Mouse (Mus musculus) embryonic facial prominence, embryonic 12.5 days (tissue): Measurements from ENCODE around the gene Wbp1. TPM values are rescaled to one million over a fixed set of nuclear protein-coding genes. Genes with fewer than 3 reads are reported as not detected.

Experiments
- ATAC-seq: fragments of 200-750 bp; cut with Nextera tagmentation; 2 replicates; pipeline ENCODE4 v1.8.0; 2017; ENCODE audit not compliant: insufficient number of reproducible peaks, insufficient read depth, low FRiP score, low TSS enrichment
- H3K27ac ChIP-seq: fragments of 300-500 bp; sonication (generic); 2 replicates; pipeline ENCODE4 v1.5.1; 2016; ENCODE audit warnings: mild to moderate bottlenecking
- H3K27me3 ChIP-seq: fragments of 300-500 bp; sonication (generic); 2 replicates; pipeline ENCODE4 v1.6.1; 2016; ENCODE audit warnings: mild to moderate bottlenecking, moderate library complexity
- H3K36me3 ChIP-seq: fragments of 300-500 bp; sonication (generic); 2 replicates; pipeline ENCODE4 v1.6.1; 2016; ENCODE audit warnings: mild to moderate bottlenecking
- H3K4me1 ChIP-seq: fragments of 300-500 bp; sonication (generic); 2 replicates; pipeline ENCODE4 v1.6.1; 2016
- H3K4me2 ChIP-seq: fragments of 300-500 bp; sonication (generic); replicated peaks from 2 replicates; pipeline ENCODE4 v1.6.1; 2016; ENCODE audit warnings: mild to moderate bottlenecking, moderate library complexity
- H3K4me3 ChIP-seq: fragments of 300-500 bp; sonication (generic); 2 replicates; pipeline ENCODE4 v1.5.1; 2016; ENCODE audit warnings: mild to moderate bottlenecking
- H3K9ac ChIP-seq: fragments of 300-500 bp; sonication (generic); 2 replicates; pipeline ENCODE4 v1.6.1; 2016; ENCODE audit warnings: mild to moderate bottlenecking, moderate library complexity
- H3K9me3 ChIP-seq: fragments of 300-500 bp; sonication (generic); 2 replicates; pipeline ENCODE4 v1.6.1; 2016; ENCODE audit warnings: mild to moderate bottlenecking, moderate library complexity
- WGBS: fragments of 180-500 bp; shearing (Covaris S2); methylation state at CpG from one replicate; pipeline ENCODE4 v1.1.7; 2016; 5-methylcytosine and 5-hydroxymethylcytosine counted together
- polyA plus RNA-seq: library from polyadenylated mRNA; unstranded; fragments of >200 nt; fragmentation: Nextera tagmentation; extraction: Ambion mirVana; gene quantifications from 2 replicates; pipeline ENCODE4 v1.2.1, GENCODE M21; 2016

Gene Wbp1
- polyA plus RNA-seq, 1 experiment from 2014 or later, result 193 TPM

- H3K4me3 ChIP-seq, result peak overlapping the region; percentile 66
- peak overlapping the region; percentile 92; the same call in 1 of the 2 replicates for H3K9ac ChIP-seq
- peaks cover 19% of the 10 kb centered on the region for H3K36me3 ChIP-seq
- 69% methylated on average over 5 of the region's 5 CpGs for WGBS
- H3K27ac ChIP-seq, result peak overlapping the region; percentile 100; the same call in 1 of the 2 replicates
- no peak for ATAC-seq
- no peaks in the 10 kb centered on the region for H3K9me3 ChIP-seq
- H3K4me2 ChIP-seq, result peak overlapping the region; percentile 85
- H3K27me3 ChIP-seq, result no peaks in the 10 kb centered on the region
- peaks cover 36% of the 10 kb centered on the region for H3K4me1 ChIP-seq
Observed at GRCm38 (mm10) chr6:83122961-83123360, 1.6 kb upstream of the Wbp1 start.

GRCm38 (mm10) chr6:83121863-83122710 lies 728 bp upstream of the Wbp1 start:
- Histone ChIP-seq H3K4me1 (peaks cover 36% of the 10 kb centered on the region), H3K9me3 (no peaks in the 10 kb centered on the region), H3K4me2 (peak overlapping the region; percentile 85), H3K9ac (peak overlapping the region; percentile 92), H3K27me3 (no peaks in the 10 kb centered on the region), H3K27ac (peak overlapping the region; percentile 100), H3K4me3 (peak overlapping the region; percentile 66), H3K36me3 (peaks cover 28% of the 10 kb centered on the region)
- no peak for ATAC-seq
- WGBS, result under 1% methylated on average over 52 of the region's 52 CpGs

GRCm38 (mm10) chr6:83119734-83120051 lies 1.7 kb downstream of the Wbp1 start:
- 75% methylated on average over 7 of the region's 7 CpGs for WGBS

GRCm38 (mm10) chr6:83118825-83119733 lies 2.3 kb downstream of the Wbp1 start:
- ATAC-seq, result no peak
- 0 out of 2 replicates have a peak overlapping the region, but pooled peaks have one; percentile 66 for H3K4me3 ChIP-seq
- peak overlapping the region; percentile 85 for H3K4me2 ChIP-seq
- H3K9ac ChIP-seq, result peak overlapping the region; percentile 24; the same call in 1 of the 2 replicates
- H3K4me1 ChIP-seq, result peaks cover 39% of the 10 kb centered on the region
- peak overlapping the region; percentile 87; the same call in 1 of the 2 replicates for H3K27ac ChIP-seq
- no peaks in the 10 kb centered on the region for H3K9me3 ChIP-seq
- whole genome bisulfite sequencing, result 85% methylated on average over 14 of the region's 14 CpGs
- peaks cover 33% of the 10 kb centered on the region for H3K36me3 ChIP-seq
- H3K27me3 ChIP-seq, result no peaks in the 10 kb centered on the region

More at GRCm38 (mm10) chr6:83119734-83120051, 1.7 kb downstream of the Wbp1 start:
- no peak for ATAC-seq
- Histone ChIP-seq H3K27me3 (no peaks in the 10 kb centered on the region), H3K36me3 (peaks cover 33% of the 10 kb centered on the region), H3K9ac (peak overlapping the region; percentile 77), H3K27ac (0 out of 2 replicates have a peak overlapping the region, but pooled peaks have one; percentile 87), H3K4me1 (peaks cover 42% of the 10 kb centered on the region), H3K4me3 (peak overlapping the region; percentile 66), H3K4me2 (peak overlapping the region; percentile 85), H3K9me3 (no peaks in the 10 kb centered on the region)

DNA sequence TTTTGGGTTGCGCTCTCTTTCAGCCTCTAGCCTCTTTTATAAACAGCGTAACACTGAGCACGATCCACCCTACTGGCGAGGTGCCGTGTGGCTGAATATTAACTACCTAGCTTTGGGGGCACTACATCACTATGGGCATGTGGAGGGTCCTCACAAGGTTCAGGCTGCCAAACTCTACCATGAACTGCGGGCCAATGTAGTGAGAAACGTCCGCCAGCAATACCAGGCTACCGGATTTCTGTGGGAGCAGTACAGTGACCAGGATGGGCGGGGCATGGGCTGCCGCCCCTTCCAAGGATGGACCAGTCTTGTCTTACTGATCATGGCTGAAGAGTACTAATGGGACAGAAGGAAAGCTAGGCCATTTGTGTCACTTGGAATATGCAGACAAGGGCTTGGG lies 3.0 kb downstream of the Wbp1 start:
- WGBS, result 85% methylated on average over 11 of the region's 11 CpGs
- Histone ChIP-seq H3K4me1 (peaks cover 33% of the 10 kb centered on the region), H3K36me3 (peaks cover 33% of the 10 kb centered on the region), H3K4me3 (0 out of 2 replicates have a peak overlapping the region, but pooled peaks have one; percentile 2), H3K27me3 (no peaks in the 10 kb centered on the region), H3K9ac (no peak overlapping the region), H3K4me2 (no peak overlapping the region), H3K9me3 (no peaks in the 10 kb centered on the region), H3K27ac (no peak overlapping the region)
- no peak for ATAC-seq

DNA sequence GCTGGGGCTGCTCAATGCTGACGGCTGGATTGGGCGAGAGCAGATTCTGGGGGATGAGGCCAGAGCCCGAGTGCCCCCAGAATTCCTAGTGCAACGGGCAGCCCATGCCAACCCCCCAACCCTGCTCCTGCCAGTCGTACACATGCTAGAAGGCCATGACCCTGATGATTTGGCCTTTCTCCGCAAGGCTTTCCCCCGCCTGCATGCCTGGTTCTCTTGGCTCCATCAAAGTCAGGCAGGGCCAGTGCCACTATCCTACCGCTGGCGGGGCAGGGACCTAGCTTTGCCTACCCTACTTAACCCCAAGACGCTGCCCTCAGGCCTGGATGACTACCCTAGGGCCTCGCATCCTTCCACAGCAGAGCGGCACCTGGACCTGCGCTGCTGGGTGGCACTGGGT lies 3.7 kb downstream of the Wbp1 start:
- no peak overlapping the region for H3K9ac ChIP-seq
- WGBS, result 90% methylated on average over 13 of the region's 13 CpGs
- H3K4me1 ChIP-seq, result peaks cover 27% of the 10 kb centered on the region
- H3K27me3 ChIP-seq, result no peaks in the 10 kb centered on the region
- H3K36me3 ChIP-seq, result peaks cover 33% of the 10 kb centered on the region
- no peak for ATAC-seq
- no peaks in the 10 kb centered on the region for H3K9me3 ChIP-seq
- H3K4me3 ChIP-seq, result 0 out of 2 replicates have a peak overlapping the region, but pooled peaks have one; percentile 1
- H3K4me2 ChIP-seq, result no peak overlapping the region
- no peak overlapping the region for H3K27ac ChIP-seq

GRCm38 (mm10) chr6:83117165-83117438 lies 4.3 kb downstream of the Wbp1 start:
- Histone ChIP-seq H3K36me3 (peaks cover 33% of the 10 kb centered on the region), H3K27ac (peak overlapping the region; percentile 69; the same call in 1 of the 2 replicates), H3K4me3 (0 out of 2 replicates have a peak overlapping the region, but pooled peaks have one; percentile 71), H3K4me2 (peak overlapping the region; percentile 97; the same call in 1 of the 2 replicates), H3K9me3 (no peaks in the 10 kb centered on the region), H3K27me3 (no peaks in the 10 kb centered on the region), H3K4me1 (peaks cover 26% of the 10 kb centered on the region), H3K9ac (peak overlapping the region; percentile 96; the same call in 1 of the 2 replicates)
- 84% methylated on average over 4 of the region's 4 CpGs for WGBS
- ATAC-seq, result no peak

DNA sequence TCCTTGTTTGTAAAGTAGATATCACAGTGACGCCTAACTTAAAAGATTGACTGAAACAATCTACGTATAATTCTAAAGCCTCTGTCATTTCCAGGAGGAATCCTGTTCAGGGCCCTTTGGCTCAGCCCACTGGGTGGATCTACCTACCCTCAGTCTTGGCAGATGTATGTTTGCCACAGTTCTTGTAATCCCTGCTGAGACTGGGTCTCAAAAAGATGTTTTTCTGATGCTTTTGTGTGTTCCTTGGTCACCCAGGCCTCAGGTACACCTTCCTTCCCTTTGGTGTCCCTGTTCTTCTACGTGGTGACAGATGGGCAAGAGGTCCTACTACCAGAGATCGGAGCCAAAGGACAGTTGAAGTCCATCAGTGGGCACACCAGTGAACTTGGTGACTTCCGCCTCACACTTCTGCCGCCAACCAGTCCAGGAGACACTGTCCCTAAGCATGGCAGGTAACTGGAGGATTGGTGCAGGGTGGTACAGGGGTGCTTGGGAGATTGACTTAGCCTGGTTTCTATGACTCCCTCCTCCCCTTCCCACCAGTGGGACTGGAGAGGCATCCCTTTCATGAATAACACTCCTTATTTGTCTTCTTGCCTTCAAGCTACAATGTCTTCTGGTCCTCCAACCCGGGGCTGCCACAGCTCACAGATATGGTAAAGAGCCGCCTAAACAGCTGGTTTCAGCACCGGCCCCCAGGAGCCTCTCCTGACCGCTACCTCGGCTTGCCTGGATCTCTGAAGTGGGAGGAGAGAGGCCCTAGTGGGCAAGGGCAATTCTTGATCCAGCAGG lies 4.8 kb downstream of the Wbp1 start:
- Histone ChIP-seq H3K9me3 (no peaks in the 10 kb centered on the region), H3K4me3 (peak overlapping the region; percentile 71), H3K9ac (peak overlapping the region; percentile 96), H3K27me3 (no peaks in the 10 kb centered on the region), H3K4me1 (peaks cover 26% of the 10 kb centered on the region), H3K4me2 (peak overlapping the region; percentile 97), H3K27ac (peak overlapping the region; percentile 83; the same call in 1 of the 2 replicates), H3K36me3 (peaks cover 33% of the 10 kb centered on the region)
- WGBS, result 72% methylated on average over 11 of the region's 11 CpGs
- ATAC-seq, result no peak

GRCm38 (mm10) chr6:83115682-83116372 lies 5.5 kb downstream of the Wbp1 start:
- peak; percentile 43 for ATAC-seq
- peak overlapping the region; percentile 97 for H3K4me2 ChIP-seq
- peak overlapping the region; percentile 83 for H3K27ac ChIP-seq
- peak overlapping the region; percentile 96 for H3K9ac ChIP-seq
- H3K4me3 ChIP-seq, result peak overlapping the region; percentile 71
- no peaks in the 10 kb centered on the region for H3K9me3 ChIP-seq
- peaks cover 26% of the 10 kb centered on the region for H3K4me1 ChIP-seq
- peaks cover 33% of the 10 kb centered on the region for H3K36me3 ChIP-seq
- WGBS, result 3% methylated on average over 42 of the region's 48 CpGs
- H3K27me3 ChIP-seq, result no peaks in the 10 kb centered on the region

GRCm38 (mm10) chr6:83115011-83115671 lies 6.2 kb downstream of the Wbp1 start, which contains the start of gene Mogs:
TSS of gene Mogs (plus strand) at chr6:83115496.
- Histone ChIP-seq H3K4me1 (peaks cover 25% of the 10 kb centered on the region), H3K4me2 (peak within 1 kb of the TSS; percentile 97), H3K27ac (peak within 1 kb of the TSS; percentile 83), H3K27me3 (no peaks in the 10 kb centered on the region), H3K36me3 (peaks cover 33% of the 10 kb centered on the region), H3K9me3 (no peaks in the 10 kb centered on the region), H3K4me3 (peak within 1 kb of the TSS; percentile 71), H3K9ac (peak within 1 kb of the TSS; percentile 96)
- peak; percentile 76 for ATAC-seq
- WGBS, result under 1% methylated on average over 56 of the region's 58 CpGs
